Mouse (Mus musculus) embryo, embryonic 10.5 days (tissue): ENCODE data around the gene Bmp6.

Experiments
- DNase-seq: peaks from one replicate; pipeline ENCODE4 v3.0.0-alpha.2; 2015; ENCODE audit warnings: low spot score

Bmp6 gene

DNA sequence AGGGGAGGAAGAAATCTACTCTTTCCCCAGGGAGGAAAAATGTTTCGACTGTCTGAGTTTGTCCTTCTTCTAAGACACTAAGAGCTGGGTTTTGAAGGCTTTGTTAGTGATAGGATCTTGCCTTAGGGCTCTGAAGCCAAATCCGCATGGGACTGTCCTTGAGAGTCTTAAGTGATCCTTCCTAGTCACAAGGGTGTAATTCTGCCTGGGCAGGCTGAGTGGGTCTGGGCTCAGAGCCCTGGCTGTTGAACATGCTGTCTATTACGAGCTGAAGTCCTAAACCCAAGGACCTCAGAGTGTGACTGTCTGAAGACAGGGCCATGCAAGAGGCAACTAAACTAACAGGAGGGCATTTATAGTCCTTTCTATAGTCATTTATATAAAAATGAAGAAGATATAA is 200.6 kb downstream of the Bmp6 start:
- DNase-seq, result no peak

DNA sequence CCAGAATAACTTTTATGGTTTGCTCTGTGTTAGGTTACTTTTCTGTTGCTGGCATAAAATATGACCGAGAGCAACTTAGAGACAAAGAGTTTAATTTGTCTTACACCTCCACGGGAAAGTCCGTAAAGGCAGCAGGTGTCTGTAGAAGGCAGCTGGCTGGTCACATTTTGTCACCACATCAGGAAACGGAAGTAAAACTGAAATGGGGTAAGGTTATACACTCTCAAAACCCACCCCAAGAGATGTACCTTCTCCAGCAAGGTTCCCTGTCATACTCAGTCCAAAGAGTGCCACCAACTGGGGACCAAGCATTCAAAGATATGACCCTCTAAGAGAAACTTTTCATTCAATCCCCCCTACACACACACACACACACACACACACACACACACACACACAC is 201.8 kb downstream of the Bmp6 start:
- DNase-seq, result no peak

DNA sequence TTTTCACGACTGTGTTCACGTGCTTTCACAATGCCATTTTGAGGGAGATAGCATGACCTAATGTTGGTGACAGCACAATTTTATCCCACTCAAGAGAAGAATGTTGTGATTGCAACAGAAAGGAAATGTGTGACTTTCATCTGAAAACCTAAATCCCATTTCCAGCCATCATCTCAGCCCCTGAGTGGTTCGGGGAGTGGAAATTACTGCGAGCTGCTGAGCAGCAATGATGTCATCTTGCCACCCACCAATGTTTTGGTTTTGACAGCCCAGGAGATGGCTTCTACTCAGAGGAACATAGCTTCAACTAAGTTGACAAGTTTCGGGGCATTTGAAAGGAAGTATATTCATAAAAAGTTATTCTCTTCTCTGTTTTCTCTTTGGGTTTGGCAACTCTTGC is 202.8 kb downstream of the Bmp6 start:
- no peak for DNase-seq

GRCm38 (mm10) chr13:38548681-38549080 is 203.8 kb downstream of the Bmp6 start:
- DNase-seq, result no peak
